Mouse (Mus musculus) liver, embryonic 14.5 days (tissue): ENCODE data around the gene Lyzl4. TPM values are rescaled to one million over a fixed set of nuclear protein-coding genes. Genes with fewer than 3 reads are reported as not detected.

Source experiments
- ATAC-seq: fragments of 200-750 bp; cut with Nextera tagmentation; 2 replicates; pipeline ENCODE4 v1.8.0; 2017; ENCODE audit warnings: moderate number of reproducible peaks, mild to moderate bottlenecking, moderate library complexity; ENCODE audit not compliant: insufficient read depth
- DNase-seq, 3 experiments: peaks; one replicate each; pipeline ENCODE4 v3.0.0-alpha.2; 2012 to 2013; ENCODE audit warnings: low read depth in 3 of 3, low spot score in 3 of 3
- H3K27ac ChIP-seq: fragments of 300-500 bp; sonication (generic); 2 replicates; pipeline ENCODE4 v1.5.1; 2014; ENCODE audit warnings: moderate library complexity, mild to moderate bottlenecking, control low read depth, inconsistent platforms
- H3K27me3 ChIP-seq: fragments of 300-500 bp; sonication (generic); 2 replicates; pipeline ENCODE4 v1.6.1; 2014; ENCODE audit warnings: mild to moderate bottlenecking, low read length, moderate library complexity; ENCODE audit not compliant: control insufficient read depth, insufficient read depth
- H3K36me3 ChIP-seq: fragments of 300-500 bp; sonication (generic); replicated peaks from 2 replicates; pipeline ENCODE4 v1.6.1; 2014; ENCODE audit warnings: low read depth; ENCODE audit not compliant: control insufficient read depth, insufficient read depth
- H3K4me1 ChIP-seq, 2 experiments: fragments of 200-500 bp in 1 of 2; fragments of 300-500 bp in 1 of 2; sonication (generic) in 1 of 2; replicated peaks; 2 replicates each; pipeline ENCODE4 v1.6.1; 2012 to 2014; ENCODE audit warnings: antibody characterized with exemption in 1 of 2, inconsistent platforms in 1 of 2, low read length in 1 of 2; ENCODE audit not compliant: control insufficient read depth in 2 of 2, insufficient read depth in 2 of 2
- H3K4me2 ChIP-seq: fragments of 300-500 bp; sonication (generic); 2 replicates; pipeline ENCODE4 v1.6.1; 2014; ENCODE audit warnings: low read depth, mild to moderate bottlenecking, control low read depth, moderate library complexity
- H3K4me3 ChIP-seq, 2 experiments: fragments of 200-500 bp in 1 of 2; fragments of 300-500 bp in 1 of 2; sonication (generic) in 1 of 2; 2 replicates each; pipeline ENCODE4 v1.5.1; 2012 to 2014; ENCODE audit warnings: low read depth in 2 of 2, low read length in 2 of 2, mild to moderate bottlenecking in 2 of 2, control low read depth in 1 of 2, inconsistent platforms in 1 of 2, moderate library complexity in 1 of 2; ENCODE audit not compliant: insufficient read depth in 1 of 2
- H3K9ac ChIP-seq: fragments of 300-500 bp; sonication (generic); replicated peaks from 2 replicates; pipeline ENCODE4 v1.6.1; 2014; ENCODE audit warnings: mild to moderate bottlenecking, control low read depth, moderate library complexity
- H3K9me3 ChIP-seq: fragments of 300-500 bp; sonication (generic); 2 replicates; pipeline ENCODE4 v1.6.1; 2016; ENCODE audit warnings: low read length, mixed read lengths; ENCODE audit not compliant: control insufficient read depth
- CTCF ChIP-seq: IDR thresholded peaks from 2 replicates; pipeline ENCODE4 v1.5.1; 2016; ENCODE audit warnings: antibody characterized with exemption, low read depth, control low read depth
- EP300 ChIP-seq: IDR thresholded peaks from 2 replicates; pipeline ENCODE4 v1.6.1; 2016; ENCODE audit warnings: antibody characterized with exemption, low read depth
- WGBS: fragments of 180-500 bp; shearing (Covaris S2); extraction: QIAGEN DNeasy Blood & Tissue Kit; methylation state at CpG from one replicate; pipeline ENCODE4 v1.1.7; 2014; ENCODE audit not compliant: insufficient replicate concordance; 5-methylcytosine and 5-hydroxymethylcytosine counted together
- polyA plus RNA-seq, 2 experiments: library from polyadenylated mRNA; depleted of rRNA in 1 of 2; stranded (reverse) in 1 of 2; unstranded in 1 of 2; fragments of >200 nt; fragmentation: Nextera tagmentation in 1 of 2; extraction: Ambion mirVana in 1 of 2; gene quantifications; 2 replicates each; pipeline versions ENCODE4 v1.2.1 to v1.2.3; 2012 to 2014

Gene Lyzl4
- polyA plus RNA-seq, 2 experiments = 0.15 TPM; not detected in 1

GRCm38 (mm10) chr9:121553643-121554042 is 88.3 kb downstream of the Lyzl4 start:
- Histone ChIP-seq H3K9ac (no peak overlapping the region), H3K27ac (no peak overlapping the region), H3K4me1 (no peaks in the 10 kb centered on the region; a peak in 1 of 4 replicates), H3K27me3 (no peaks in the 10 kb centered on the region), H3K36me3 (no peaks in the 10 kb centered on the region), H3K4me2 (no peak overlapping the region), H3K9me3 (no peaks in the 10 kb centered on the region), H3K4me3 (no peak overlapping the region)
- TF ChIP-seq CTCF = no peak
- no peak for TF ChIP-seq EP300
- WGBS = 41% methylated on average over 4 of the region's 4 CpGs
- ATAC-seq = no peak
- no peak for DNase-seq

- Histone ChIP-seq H3K4me3 (no peak overlapping the region), H3K4me2 (no peak overlapping the region), H3K9ac (no peak overlapping the region), H3K36me3 (no peaks in the 10 kb centered on the region), H3K27ac (no peak overlapping the region), H3K27me3 (no peaks in the 10 kb centered on the region), H3K4me1 (no peaks in the 10 kb centered on the region; a peak in 1 of 4 replicates), H3K9me3 (no peaks in the 10 kb centered on the region)
- TF ChIP-seq EP300 (no peak), CTCF (no peak)
- no peak for ATAC-seq
- DNase-seq = no peak
- 40% methylated on average over 5 of the region's 5 CpGs for WGBS
Observed at GRCm38 (mm10) chr9:121550327-121550771, 91.5 kb downstream of the Lyzl4 start.

- Histone ChIP-seq H3K27ac (no peak overlapping the region), H3K4me3 (no peak overlapping the region), H3K9me3 (no peaks in the 10 kb centered on the region), H3K4me2 (no peak overlapping the region), H3K4me1 (no peaks in the 10 kb centered on the region; a peak in 1 of 4 replicates), H3K9ac (no peak overlapping the region), H3K36me3 (no peaks in the 10 kb centered on the region), H3K27me3 (no peaks in the 10 kb centered on the region)
- TF ChIP-seq CTCF = no peak
- TF ChIP-seq EP300 = no peak
- no peak for ATAC-seq
- no peak for DNase-seq
Observed at GRCm38 (mm10) chr9:121549444-121549843, 92.5 kb downstream of the Lyzl4 start.

DNA sequence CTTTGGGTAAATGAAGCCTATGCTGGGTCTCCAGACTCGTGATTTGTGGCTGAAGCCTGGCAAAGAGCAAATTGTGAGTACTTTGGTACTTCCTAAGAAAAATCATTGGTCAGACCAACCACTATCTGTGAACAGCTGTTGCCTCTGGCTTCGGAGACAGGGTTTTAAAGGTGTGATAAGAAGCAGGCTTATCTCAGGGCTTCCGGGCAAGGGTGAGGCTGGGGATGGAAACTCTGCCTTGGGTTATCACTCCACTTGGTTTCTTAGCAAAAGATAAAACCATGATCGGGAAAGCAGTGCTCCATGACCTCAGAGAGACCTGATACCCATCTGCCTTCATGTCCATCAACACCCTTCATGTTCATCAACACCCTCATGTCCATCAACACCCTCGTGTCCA is 92.9 kb downstream of the Lyzl4 start:
- H3K9ac ChIP-seq = no peak overlapping the region
- TF ChIP-seq CTCF = no peak
- no peak for TF ChIP-seq EP300
- no peak overlapping the region for H3K27ac ChIP-seq
- no peaks in the 10 kb centered on the region for H3K36me3 ChIP-seq
- no peak overlapping the region for H3K4me3 ChIP-seq
- H3K4me1 ChIP-seq = no peaks in the 10 kb centered on the region; a peak in 1 of 4 replicates
- DNase-seq (no peak), ATAC-seq (no peak)
- H3K4me2 ChIP-seq = no peak overlapping the region
- no peaks in the 10 kb centered on the region for H3K27me3 ChIP-seq
- H3K9me3 ChIP-seq = no peaks in the 10 kb centered on the region
- WGBS = 8% methylated on average over 5 of the region's 5 CpGs

DNA sequence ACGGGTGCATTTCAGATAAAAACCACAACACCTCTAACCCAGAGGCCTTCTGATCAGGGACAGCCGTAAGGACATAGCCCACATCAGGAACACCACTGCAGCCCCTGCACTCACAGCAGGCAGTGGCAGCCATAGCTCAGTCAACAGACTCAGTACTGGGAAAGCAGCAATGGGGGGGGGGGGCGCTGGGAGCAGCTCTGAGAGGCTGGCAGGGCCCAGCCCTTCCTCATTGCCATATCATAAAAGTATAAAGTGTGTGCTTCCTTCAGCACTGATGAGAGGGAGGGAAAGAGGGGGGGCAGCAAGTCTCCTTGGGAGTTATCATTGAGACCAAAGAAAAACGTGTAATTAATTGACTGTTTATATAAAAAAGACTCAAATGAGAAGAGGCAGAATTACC is 94.5 kb downstream of the Lyzl4 start:
- 43% methylated on average over 4 of the region's 4 CpGs for WGBS
- ATAC-seq = no peak
- Histone ChIP-seq H3K27ac (no peak overlapping the region), H3K27me3 (no peaks in the 10 kb centered on the region), H3K36me3 (no peaks in the 10 kb centered on the region), H3K4me1 (no peaks in the 10 kb centered on the region; a peak in 1 of 4 replicates), H3K4me2 (no peak overlapping the region), H3K4me3 (no peak overlapping the region), H3K9ac (no peak overlapping the region), H3K9me3 (no peaks in the 10 kb centered on the region)
- DNase-seq = no peak
- no peak for TF ChIP-seq EP300
- no peak for TF ChIP-seq CTCF
